Mouse (Mus musculus) brown adipose tissue, adult 24 weeks (tissue): Measurements from ENCODE around the gene Smug1. TPM values are rescaled to one million over a fixed set of nuclear protein-coding genes. Genes with fewer than 3 reads are reported as not detected.

ENCODE experiments used
- H3K27ac ChIP-seq: fragments of 200-500 bp; replicated peaks from 2 replicates; pipeline ENCODE4 v1.5.1; 2012; ENCODE audit warnings: low read depth, mild to moderate bottlenecking, low read length
- H3K4me1 ChIP-seq: fragments of 200-500 bp; 2 replicates; pipeline ENCODE4 v1.6.1; 2012; ENCODE audit warnings: low read length, mixed read lengths; ENCODE audit not compliant: control insufficient read depth, insufficient read depth, insufficient read length
- H3K4me3 ChIP-seq: fragments of 200-500 bp; 2 replicates; pipeline ENCODE4 v1.5.1; 2012; ENCODE audit warnings: low read depth, mild to moderate bottlenecking, low read length, moderate library complexity; ENCODE audit not compliant: insufficient read depth
- polyA plus RNA-seq: library from polyadenylated mRNA; stranded (reverse); fragments of >200 nt; gene quantifications from 2 replicates; pipeline ENCODE4 v1.2.4, GENCODE M21; 2012; ENCODE audit not compliant: missing spikeins, insufficient read depth, insufficient read length

The Smug1 gene
- polyA plus RNA-seq, 1 experiment, result 6.3 TPM

DNA sequence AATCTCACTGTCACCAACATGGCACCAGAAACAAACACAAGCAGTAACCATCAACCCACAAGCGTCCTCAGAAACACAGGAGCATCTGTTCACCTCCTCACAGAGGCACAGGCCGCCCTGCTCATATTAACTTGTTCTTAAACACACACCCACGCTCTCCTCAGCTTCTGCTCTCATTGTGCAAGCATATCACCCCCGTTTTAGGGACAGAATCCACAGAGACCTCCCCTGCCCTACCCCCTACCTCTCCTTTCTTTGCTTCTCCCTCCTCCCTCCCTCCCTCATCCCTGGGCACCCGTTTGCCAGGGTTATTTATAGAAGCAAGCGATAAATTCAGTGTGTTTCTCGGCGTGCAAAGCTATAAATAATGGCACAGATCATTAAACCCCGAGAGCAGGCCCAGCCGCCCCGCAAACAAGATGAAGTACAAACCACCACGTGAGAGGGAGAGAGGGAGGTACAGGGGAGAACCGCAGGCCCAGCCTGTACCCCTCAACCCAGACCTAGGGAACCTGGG lies 31.4 kb downstream of the Smug1 start:
- Histone ChIP-seq H3K4me1 (no peaks in the 10 kb centered on the region), H3K4me3 (no peak overlapping the region), H3K27ac (no peak overlapping the region)

DNA sequence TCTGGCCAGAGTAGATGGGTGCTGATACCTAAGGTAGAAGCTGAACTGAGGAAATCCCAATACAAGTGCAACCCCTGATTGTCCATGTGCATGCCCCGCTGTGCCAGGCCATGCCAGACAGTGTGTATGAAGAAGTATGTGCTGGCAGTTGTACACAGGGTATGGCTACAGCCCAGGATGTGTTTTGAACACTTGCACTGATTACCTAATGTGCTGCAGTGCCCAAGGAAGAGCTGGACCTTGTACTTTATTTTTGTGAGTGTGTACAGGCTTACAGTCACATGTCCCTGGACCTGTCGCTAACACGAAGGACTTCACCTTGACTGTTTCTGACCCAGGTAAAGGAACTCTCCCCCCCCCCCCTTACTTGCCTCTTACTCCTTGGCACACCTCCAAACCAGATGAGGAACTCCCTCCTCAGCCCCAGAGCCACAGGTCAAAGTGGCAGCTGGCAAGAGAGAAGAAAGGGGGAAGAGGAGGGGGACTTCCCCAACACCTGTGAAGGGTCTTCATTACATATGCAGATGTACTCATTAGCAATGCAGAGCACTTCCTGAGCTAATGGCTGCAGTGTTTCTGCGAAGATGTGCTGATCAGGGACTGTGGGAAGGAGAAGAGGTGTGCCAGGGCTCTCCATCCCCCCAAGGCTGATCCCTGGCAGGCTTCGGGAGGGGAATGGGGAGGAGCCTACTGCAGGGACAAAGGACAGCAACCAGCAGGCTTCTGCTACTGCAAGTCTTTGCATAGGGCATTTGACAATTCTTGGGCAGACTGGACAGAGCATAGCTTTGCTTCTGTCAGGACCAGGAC lies 32.4 kb downstream of the Smug1 start:
- Histone ChIP-seq H3K4me1 (no peaks in the 10 kb centered on the region), H3K4me3 (no peak overlapping the region), H3K27ac (no peak overlapping the region)

GRCm38 (mm10) chr15:103133761-103134160 lies 33.1 kb downstream of the Smug1 start:
- Histone ChIP-seq H3K4me1 (no peaks in the 10 kb centered on the region), H3K27ac (no peak overlapping the region), H3K4me3 (no peak overlapping the region)

DNA sequence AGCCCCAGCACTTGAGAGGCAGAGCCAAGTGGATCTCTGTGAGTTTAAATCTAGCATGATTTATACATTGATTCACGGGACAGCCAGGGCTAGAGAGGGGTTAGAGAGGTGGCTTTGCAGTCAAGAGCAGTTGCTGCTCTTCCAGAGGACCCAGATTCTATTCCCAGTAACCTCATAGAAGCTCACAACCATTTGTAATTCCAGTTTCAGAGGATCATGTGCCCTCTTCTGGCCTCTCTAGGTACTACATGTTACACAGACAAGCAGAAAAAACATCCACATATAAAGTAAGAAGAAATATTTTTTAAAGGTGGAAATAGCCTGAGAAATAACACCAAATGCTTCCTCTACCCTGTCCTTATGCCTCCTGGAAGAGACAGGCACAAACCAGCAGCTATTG lies 36.2 kb downstream of the Smug1 start:
- Histone ChIP-seq H3K4me1 (no peaks in the 10 kb centered on the region), H3K27ac (no peak overlapping the region)

GRCm38 (mm10) chr15:103129289-103129688 lies 37.6 kb downstream of the Smug1 start:
- Histone ChIP-seq H3K27ac (no peak overlapping the region), H3K4me3 (no peak overlapping the region), H3K4me1 (no peaks in the 10 kb centered on the region)

More for the DNA sequence above, 36.2 kb downstream of the Smug1 start:
- H3K4me3 ChIP-seq, result no peak overlapping the region

GRCm38 (mm10) chr15:103128056-103128833 lies 38.6 kb downstream of the Smug1 start:
- no peak overlapping the region for H3K4me3 ChIP-seq
- H3K27ac ChIP-seq, result no peak overlapping the region
- H3K4me1 ChIP-seq, result no peaks in the 10 kb centered on the region

DNA sequence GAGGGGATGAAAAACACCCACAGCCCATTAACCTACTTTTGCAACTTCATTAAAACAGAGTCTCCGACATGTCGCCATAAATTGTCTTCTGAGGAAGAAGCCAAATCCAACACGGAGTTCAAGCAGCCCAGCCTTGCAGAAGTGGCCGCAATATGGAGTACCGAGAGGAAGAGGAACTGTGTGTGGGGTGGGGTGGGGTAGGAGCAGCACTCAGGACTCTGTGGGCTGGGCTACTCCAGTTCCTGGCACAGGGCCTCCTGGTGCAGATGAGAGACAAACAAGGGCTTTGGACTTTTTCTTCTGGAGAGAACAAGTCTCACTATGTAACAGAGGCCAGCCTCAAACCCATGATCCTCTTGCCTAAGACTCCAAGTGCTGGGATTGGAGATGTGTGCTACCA lies 40.9 kb downstream of the Smug1 start:
- H3K4me1 ChIP-seq, result no peaks in the 10 kb centered on the region
- no peak overlapping the region for H3K4me3 ChIP-seq
- H3K27ac ChIP-seq, result no peak overlapping the region

- no peak overlapping the region for H3K4me3 ChIP-seq
- H3K27ac ChIP-seq, result no peak overlapping the region
- no peaks in the 10 kb centered on the region for H3K4me1 ChIP-seq
Observed at GRCm38 (mm10) chr15:103124254-103124653, 42.6 kb downstream of the Smug1 start.

DNA sequence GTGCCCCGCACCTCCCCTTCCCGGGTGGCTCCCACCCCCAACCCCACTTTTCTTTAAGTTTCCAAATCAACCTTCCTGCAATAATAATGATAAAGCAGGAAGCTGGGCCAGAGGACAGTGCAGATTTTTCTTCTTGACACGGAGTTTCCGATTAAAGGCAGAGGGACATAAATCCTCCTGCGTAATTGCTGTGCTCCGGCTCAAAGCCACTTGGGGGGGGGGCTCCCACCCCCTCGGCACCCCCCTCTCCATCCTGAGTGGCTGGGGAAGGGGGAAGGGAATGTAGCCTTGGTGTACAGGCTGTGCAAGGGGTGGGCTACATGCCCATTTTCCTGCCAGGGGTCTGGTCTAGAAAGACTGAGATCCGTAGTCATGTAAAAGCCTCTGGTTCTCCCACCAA lies 43.5 kb downstream of the Smug1 start:
- no peak overlapping the region for H3K4me3 ChIP-seq
- H3K27ac ChIP-seq, result no peak overlapping the region
- no peaks in the 10 kb centered on the region for H3K4me1 ChIP-seq

GRCm38 (mm10) chr15:103122372-103122771 lies 44.5 kb downstream of the Smug1 start:
- no peak overlapping the region for H3K4me3 ChIP-seq
- no peaks in the 10 kb centered on the region for H3K4me1 ChIP-seq
- no peak overlapping the region for H3K27ac ChIP-seq

GRCm38 (mm10) chr15:103121416-103121815 lies 45.5 kb downstream of the Smug1 start:
- Histone ChIP-seq H3K4me1 (no peaks in the 10 kb centered on the region), H3K4me3 (no peak overlapping the region), H3K27ac (no peak overlapping the region)

- Histone ChIP-seq H3K4me1 (no peaks in the 10 kb centered on the region), H3K4me3 (no peak overlapping the region), H3K27ac (no peak overlapping the region)
Observed at GRCm38 (mm10) chr15:103120594-103120993, 46.3 kb downstream of the Smug1 start.

DNA sequence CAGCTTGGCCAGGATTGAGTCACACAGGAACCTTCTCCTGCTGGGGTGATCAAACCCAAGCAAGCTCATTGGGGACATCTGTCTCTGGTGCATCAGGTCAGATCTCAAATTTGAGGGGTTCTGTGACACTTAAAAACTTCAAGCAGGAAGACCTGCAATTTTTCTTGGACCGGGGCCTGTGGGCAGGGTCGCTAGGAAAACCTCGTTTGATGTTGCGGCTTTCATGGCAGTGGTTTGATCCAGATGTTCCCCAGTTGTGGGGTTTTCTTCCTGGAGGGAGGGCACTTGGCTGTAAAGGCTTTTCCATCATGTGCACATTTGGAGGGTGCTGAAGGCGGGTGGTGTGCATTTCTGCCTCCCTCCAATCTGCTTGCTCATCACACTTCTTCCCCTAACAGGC lies 51.2 kb downstream of the Smug1 start:
- H3K27ac ChIP-seq, result no peak overlapping the region
- H3K4me1 ChIP-seq, result no peaks in the 10 kb centered on the region
- H3K4me3 ChIP-seq, result no peak overlapping the region

- H3K27ac ChIP-seq, result no peak overlapping the region
- no peak overlapping the region for H3K4me3 ChIP-seq
- no peaks in the 10 kb centered on the region for H3K4me1 ChIP-seq
Observed at GRCm38 (mm10) chr15:103115256-103115655, 51.6 kb downstream of the Smug1 start.

DNA sequence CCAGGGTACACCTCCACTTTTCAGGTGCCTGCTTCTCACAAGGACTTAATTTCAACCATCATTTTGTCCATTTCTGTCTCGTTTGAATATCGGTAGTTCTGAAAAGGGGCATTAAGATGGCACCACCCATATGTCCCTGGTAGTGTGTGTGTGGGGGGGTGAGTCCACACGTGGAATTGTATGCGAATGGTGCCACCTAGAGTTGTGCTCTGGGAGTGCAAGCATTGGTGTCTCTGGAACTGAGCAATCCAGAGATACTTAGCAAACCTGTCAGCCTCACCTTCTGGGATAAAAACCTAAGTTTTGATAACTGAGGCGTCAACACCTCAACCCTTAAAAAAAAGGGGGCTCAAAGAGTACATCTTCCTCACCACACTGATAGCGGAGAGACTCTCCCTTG lies 53.8 kb downstream of the Smug1 start:
- no peak overlapping the region for H3K27ac ChIP-seq
- no peaks in the 10 kb centered on the region for H3K4me1 ChIP-seq
- no peak overlapping the region for H3K4me3 ChIP-seq
